Mouse (Mus musculus) cerebellum, adult 9-11 months (tissue): ENCODE results near the gene Sipa1l2.

Experiments
- DNase-seq: peaks from one replicate; pipeline ENCODE4 v3.0.0; 2022

Gene Sipa1l2

GRCm38 (mm10) chr8:125391271-125391670, 178.3 kb downstream of the Sipa1l2 start:
- DNase-seq: no peak

- no peak for DNase-seq
Measured at GRCm38 (mm10) chr8:125390506-125390895, 179.1 kb downstream of the Sipa1l2 start.

DNA sequence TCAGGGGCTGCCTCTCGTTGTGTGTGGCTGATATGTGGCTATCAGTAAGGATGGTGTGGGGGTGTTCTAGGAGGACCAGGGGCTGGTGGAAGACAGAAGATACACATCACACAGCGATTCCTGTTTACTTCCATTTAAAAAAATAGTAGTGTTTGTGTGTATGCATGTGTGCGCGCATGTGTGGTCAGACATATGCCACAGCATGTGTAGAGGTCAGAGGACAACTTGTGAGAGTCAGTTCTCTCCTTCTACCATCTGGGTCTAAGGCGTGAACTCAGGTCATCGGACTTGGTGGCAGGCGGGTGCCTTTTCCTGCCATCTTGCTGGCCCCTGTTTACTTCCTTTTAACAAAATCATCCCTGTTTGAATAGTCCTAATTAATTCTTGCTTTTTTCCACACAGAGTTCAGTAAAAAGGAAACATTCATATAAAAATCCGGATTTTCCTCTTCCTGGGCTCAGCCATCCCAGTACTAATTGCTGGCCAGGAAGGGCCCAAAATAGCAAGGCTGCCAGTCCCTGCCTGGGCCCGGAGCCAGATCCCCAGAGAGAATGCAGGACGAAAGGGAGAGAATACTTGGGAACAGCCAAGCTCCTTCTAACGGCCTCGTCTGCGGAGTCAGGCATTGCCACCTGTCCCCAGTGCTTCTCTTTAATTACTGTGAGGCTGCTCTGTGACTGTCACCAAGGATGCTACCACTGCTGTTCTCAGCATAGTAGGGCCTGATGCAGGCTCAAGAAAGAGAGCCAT, 179.7 kb downstream of the Sipa1l2 start:
- DNase-seq: peak; percentile 98

- DNase-seq: peak; percentile 84
Measured at GRCm38 (mm10) chr8:125389280-125389679, 180.3 kb downstream of the Sipa1l2 start.

GRCm38 (mm10) chr8:125388404-125389180, 181.0 kb downstream of the Sipa1l2 start:
- no peak for DNase-seq

DNA sequence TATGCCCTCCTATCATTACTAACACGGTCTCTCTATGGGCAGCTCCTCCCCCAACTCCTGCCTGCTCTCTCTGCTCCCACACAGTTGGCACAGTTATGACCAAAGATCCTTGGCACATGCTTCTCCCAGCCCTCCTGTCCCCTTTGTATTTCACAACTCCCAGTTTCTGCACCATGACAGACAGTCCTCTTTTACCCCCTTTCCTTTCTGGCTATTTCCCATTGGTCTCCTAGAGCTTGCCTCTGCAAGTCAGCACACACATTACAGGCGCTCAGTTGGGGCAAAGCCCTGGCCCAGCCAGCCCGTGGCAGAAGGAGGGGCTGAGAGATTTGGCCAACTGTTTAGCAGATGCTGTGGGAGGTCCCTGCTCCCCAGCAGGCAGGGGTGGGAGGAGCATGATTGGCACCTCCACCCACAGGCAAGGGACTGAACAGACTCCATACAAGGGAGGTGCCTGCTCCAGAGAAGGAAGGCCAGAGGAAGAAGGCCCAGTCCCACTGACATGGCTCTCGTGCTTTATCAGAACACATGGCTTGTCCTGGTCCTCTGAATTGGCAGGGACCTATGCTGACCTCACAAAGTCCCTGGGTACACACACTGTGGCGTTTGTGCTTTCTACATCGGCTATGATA, 184.0 kb downstream of the Sipa1l2 start:
- peak; percentile 54 for DNase-seq

DNA sequence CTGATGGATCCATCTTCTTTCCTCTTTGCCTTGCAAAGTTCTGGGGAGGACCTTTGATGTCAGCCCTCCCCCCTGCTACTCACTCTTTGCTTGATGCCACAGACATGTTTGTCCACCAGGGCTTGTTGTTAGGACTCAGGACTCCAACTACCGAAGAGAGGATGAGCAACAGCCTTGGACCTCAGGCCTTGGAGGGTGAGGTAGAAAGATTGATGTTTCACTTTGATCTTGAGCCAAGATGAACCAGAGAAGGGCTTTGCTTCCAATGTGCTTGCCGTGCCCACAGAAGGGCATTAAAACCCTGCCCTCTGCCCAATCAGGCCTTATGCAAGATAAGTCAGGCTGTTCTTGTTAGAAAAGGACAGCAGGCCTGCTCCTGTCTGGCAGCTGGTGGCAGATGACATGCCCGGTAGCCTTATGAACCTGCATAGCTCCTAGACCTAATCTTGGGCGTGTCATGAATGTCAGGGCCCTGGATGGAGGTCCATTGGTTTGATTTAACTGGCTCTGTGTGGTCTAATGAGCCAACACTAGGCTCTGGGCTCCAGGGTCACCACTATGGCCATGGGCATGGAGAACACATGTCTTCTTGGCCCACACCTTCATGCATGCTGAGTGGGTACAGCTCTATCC, 184.9 kb downstream of the Sipa1l2 start:
- no peak for DNase-seq

DNA sequence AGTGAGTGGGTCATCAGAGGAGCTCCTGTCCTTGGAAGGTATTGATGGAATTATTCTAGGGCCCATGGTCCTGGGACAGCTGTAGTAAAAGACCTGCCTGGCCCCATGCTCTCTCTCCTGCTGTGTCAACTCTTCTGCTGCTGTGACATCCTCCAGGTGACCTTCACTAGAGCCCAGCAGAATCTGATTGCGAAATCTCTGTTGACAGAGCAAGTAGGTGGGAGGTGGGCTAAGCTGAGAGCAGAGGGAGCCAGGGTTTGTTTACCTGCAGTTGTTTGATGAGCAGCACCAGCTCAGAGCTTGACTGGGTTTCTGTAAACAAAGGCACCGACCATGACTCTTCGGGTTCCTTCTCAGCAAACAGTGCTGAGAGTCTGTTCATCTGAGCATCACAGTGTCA, 187.9 kb downstream of the Sipa1l2 start:
- DNase-seq: no peak

DNA sequence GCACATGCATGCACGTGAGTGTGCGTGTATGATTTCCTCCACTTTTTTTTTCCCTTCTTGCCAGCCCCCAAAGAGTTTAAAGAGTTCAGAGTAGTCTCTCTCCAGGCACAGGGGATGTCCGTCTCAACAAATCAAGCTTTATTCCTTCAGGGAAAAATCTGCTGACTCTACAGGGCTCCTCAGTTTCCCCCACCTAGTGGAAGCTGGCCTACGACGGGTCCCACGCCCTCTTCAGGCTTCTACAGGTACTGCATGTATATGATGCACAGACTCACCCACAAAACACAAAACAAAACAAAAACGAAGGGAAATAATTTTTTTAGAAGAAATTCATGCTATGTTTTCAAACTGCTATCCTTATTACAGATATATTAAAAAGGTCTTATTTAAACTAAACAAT, 189.7 kb downstream of the Sipa1l2 start:
- DNase-seq: no peak

- DNase-seq: no peak
Measured at GRCm38 (mm10) chr8:125379156-125379555, 190.5 kb downstream of the Sipa1l2 start.

DNA sequence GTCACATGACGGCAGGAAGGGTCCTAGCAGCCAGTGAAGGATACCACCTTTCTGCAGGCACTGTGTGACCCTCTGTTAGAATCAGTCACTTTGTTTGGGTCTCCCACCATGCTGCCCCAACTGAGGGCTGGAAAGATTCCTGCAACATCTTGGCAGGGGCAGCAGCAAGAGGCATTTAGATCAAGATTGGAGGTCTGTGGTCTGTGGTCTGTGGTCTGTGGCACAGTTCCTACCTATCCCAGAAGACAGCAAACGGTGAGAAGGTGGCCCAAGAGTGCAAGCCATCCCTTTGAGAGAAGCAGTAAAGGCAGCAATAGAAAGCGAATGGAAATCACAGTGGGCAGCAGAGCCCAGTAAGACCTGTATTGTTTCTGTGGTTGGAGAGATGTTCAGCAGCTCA, 191.9 kb downstream of the Sipa1l2 start:
- no peak for DNase-seq

GRCm38 (mm10) chr8:125376448-125376845, 193.2 kb downstream of the Sipa1l2 start:
- DNase-seq: no peak

- no peak for DNase-seq
Measured at GRCm38 (mm10) chr8:125375659-125376447, 193.8 kb downstream of the Sipa1l2 start.

DNA sequence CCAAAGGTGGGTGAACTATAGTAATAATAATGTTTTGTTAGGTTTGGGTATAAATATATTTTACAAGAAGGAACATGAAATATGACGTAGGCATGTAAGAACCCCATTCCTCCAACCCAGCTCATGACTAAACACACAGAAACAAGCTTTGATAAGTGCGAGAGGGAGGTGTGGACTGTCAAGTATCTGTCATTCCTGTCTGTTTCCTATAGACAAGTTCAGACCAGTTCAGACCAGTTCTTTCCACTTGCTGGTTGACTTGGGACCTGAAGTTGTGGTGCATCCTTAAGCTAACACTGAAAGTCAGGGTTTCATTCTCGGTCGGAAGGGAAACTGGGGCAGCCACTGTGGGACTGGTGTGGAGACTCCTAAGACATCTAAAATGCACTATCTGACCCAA, 197.0 kb downstream of the Sipa1l2 start:
- no peak for DNase-seq

GRCm38 (mm10) chr8:125369491-125370236, 199.9 kb downstream of the Sipa1l2 start:
- no peak for DNase-seq

DNA sequence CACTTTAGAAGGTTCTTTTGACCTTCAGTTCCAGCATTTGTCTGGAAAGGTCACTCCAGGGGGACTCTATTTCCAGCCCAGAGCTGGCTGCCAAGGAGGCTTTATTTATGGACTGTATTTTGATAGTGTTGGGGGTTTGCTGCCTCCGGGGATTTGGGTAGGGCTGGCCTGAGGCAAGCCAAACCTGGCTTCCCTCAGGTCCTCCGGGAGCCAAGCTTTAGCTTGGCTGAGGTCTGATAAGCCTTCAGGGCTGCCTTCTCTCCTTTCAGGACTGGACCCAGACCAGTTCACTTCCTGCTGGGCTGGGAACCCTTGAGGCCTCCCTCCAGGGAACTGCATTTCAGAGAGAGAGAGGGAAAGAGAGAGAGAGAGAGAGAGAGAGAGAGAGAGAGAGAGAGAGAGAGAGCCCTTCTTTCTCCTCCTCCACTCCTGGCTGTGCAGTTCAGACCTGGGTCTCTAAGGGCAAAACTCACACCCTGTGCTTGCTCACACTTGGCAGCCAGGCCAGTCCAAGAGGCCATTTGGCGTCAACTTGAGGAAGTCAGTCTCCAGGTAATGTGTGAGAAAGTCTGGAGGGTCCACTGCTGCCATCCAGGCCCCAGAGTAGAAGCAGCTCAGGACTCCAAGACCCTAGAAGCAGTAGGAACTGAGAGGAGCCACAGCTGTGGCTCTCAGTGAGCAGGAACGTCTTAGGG, 201.1 kb downstream of the Sipa1l2 start:
- DNase-seq: no peak
